Comparison of ENCODE assay signal across 13 mouse cellular contexts in genomic region chr9:65041430-65041829, GRCm38 (mm10). TPM values are rescaled to one million over a fixed set of nuclear protein-coding genes. Genes with fewer than 3 reads are reported as not detected.
A peak's percentile ranks its signal among the peaks of the same experiment; 100 is the strongest.
DNase-seq lines count a peak whose midpoint lies in the region; ATAC-seq and TF ChIP-seq lines count a peak whose summit lies in the region.
"Had no signal": no experiment of that assay in that cellular context is flagged by ENCODE, and none has a peak within 500 bp of the region (broad histone marks: within the 10 kb centered on the region; RNA-seq: fewer than 3 reads in every experiment).

No protein-coding gene starts in this region.

- 97% methylated on average over 5 of the region's 5 CpGs for WGBS in forebrain, postnatal 0 days
- WGBS in forebrain, embryonic 13.5 days: 96% methylated on average over 5 of the region's 5 CpGs
- WGBS in lung, postnatal 0 days: 100% methylated on average over 5 of the region's 5 CpGs

- peaks cover 50% of the 10 kb centered on the region for H3K36me3 ChIP-seq in forebrain, postnatal 0 days (ENCODE audit: insufficient read depth)
- peaks cover 82% of the 10 kb centered on the region for H3K36me3 ChIP-seq in forebrain, embryonic 13.5 days (ENCODE audit: poor library complexity, severe bottlenecking)
- H3K36me3 ChIP-seq in lung, postnatal 0 days (ENCODE audit: insufficient read depth, low read length): peaks cover 42% of the 10 kb centered on the region

- ATAC-seq in forebrain, postnatal 0 days: no peak
- no peak for ATAC-seq in forebrain, embryonic 13.5 days
- ATAC-seq in lung, postnatal 0 days: no peak

- no peaks in the 10 kb centered on the region for H3K27me3 ChIP-seq in forebrain, postnatal 0 days (ENCODE audit: insufficient read depth, low read length)
- H3K27me3 ChIP-seq in forebrain, embryonic 13.5 days: no peaks in the 10 kb centered on the region
- H3K27me3 ChIP-seq in lung, postnatal 0 days (replicated peaks; ENCODE audit: insufficient read depth, low read length): no peaks in the 10 kb centered on the region
- H3K27me3 ChIP-seq: embryonic facial prominence, embryonic 12.5 days had no signal

- DNase-seq in forebrain, postnatal 0 days: no peak
- no peak for DNase-seq in lung, postnatal 0 days (ENCODE audit: low spot score)
- DNase-seq in lung, postnatal 10 days: no peak
- peak; percentile 85 for DNase-seq in R1 (ENCODE audit: low read depth, low spot score)
- DNase-seq in retina, postnatal 1 day: peak; percentile 33
- DNase-seq in spleen, postnatal 14 days (ENCODE audit: low spot score in 2 of 2): no peak
- no peak for DNase-seq in adrenal gland, postnatal 25 days
- DNase-seq: heart, postnatal 14 days; kidney, postnatal 10 days; lung, postnatal 36 days had no signal

- H3K9me3 ChIP-seq in forebrain, postnatal 0 days (ENCODE audit: low read length): no peaks in the 10 kb centered on the region
- no peaks in the 10 kb centered on the region for H3K9me3 ChIP-seq in forebrain, embryonic 13.5 days (replicated peaks)
- no peaks in the 10 kb centered on the region for H3K9me3 ChIP-seq in lung, postnatal 0 days (ENCODE audit: low read length)
- H3K9me3 ChIP-seq: embryonic facial prominence, embryonic 12.5 days; limb, embryonic 10.5 days had no signal

- TF ChIP-seq CTCF in forebrain, postnatal 0 days (IDR thresholded peaks at IDR 0.05; ENCODE audit: low read depth): peak; percentile 45
- peak; percentile 50 for TF ChIP-seq CTCF in lung, postnatal 0 days (IDR thresholded peaks at IDR 0.05)

- no peak overlapping the region for H3K4me3 ChIP-seq in forebrain, postnatal 0 days (ENCODE audit: low read depth, low read length)
- no peak overlapping the region for H3K4me3 ChIP-seq in forebrain, embryonic 13.5 days
- no peak overlapping the region for H3K4me3 ChIP-seq in lung, postnatal 0 days (ENCODE audit: low read depth, low read length)
- H3K4me3 ChIP-seq: embryonic facial prominence, embryonic 12.5 days; limb, embryonic 10.5 days had no signal

- no peak overlapping the region for H3K27ac ChIP-seq in forebrain, postnatal 0 days (ENCODE audit: low read depth, low read length)
- H3K27ac ChIP-seq in forebrain, embryonic 13.5 days: no peak overlapping the region
- no peak overlapping the region for H3K27ac ChIP-seq in lung, postnatal 0 days (ENCODE audit: low read length)
- H3K27ac ChIP-seq: embryonic facial prominence, embryonic 12.5 days; limb, embryonic 10.5 days had no signal

- TF ChIP-seq EP300 in lung, postnatal 0 days (IDR thresholded peaks at IDR 0.05): no peak

- H3K4me1 ChIP-seq in forebrain, postnatal 0 days (ENCODE audit: insufficient read depth): no peaks in the 10 kb centered on the region
- no peaks in the 10 kb centered on the region for H3K4me1 ChIP-seq in forebrain, embryonic 13.5 days
- no peaks in the 10 kb centered on the region for H3K4me1 ChIP-seq in lung, postnatal 0 days (ENCODE audit: insufficient read depth, low read depth, low read length)
- H3K4me1 ChIP-seq: embryonic facial prominence, embryonic 12.5 days; limb, embryonic 10.5 days had no signal

- H3K4me2 ChIP-seq in forebrain, postnatal 0 days (ENCODE audit: low read depth): no peak overlapping the region
- H3K4me2 ChIP-seq in forebrain, embryonic 13.5 days: no peak overlapping the region
- no peak overlapping the region for H3K4me2 ChIP-seq in lung, postnatal 0 days (replicated peaks; ENCODE audit: low read depth, low read length)
- H3K4me2 ChIP-seq: embryonic facial prominence, embryonic 12.5 days had no signal

- no peak overlapping the region for H3K9ac ChIP-seq in forebrain, postnatal 0 days
- no peak overlapping the region for H3K9ac ChIP-seq in forebrain, embryonic 13.5 days
- no peak overlapping the region for H3K9ac ChIP-seq in lung, postnatal 0 days (replicated peaks; ENCODE audit: low read depth)
- H3K9ac ChIP-seq: embryonic facial prominence, embryonic 12.5 days had no signal

RNA-seq across cellular contexts. Expression of gene Dpp8, which starts 9.2 kb away (rescaled TPM):
- total RNA-seq in forebrain, postnatal 0 days (2014; rRNA removed): 90.4 and 111 TPM in 2 replicates
- 21.2 and 25.6 TPM in 2 replicates for polyA plus RNA-seq in forebrain, postnatal 0 days (2015; fragmentation: Nextera tagmentation; extraction: Ambion mirVana)
- 34.9 and 41.2 TPM in 2 replicates for polyA plus RNA-seq in forebrain, embryonic 13.5 days (2015; fragmentation: Nextera tagmentation; extraction: Ambion mirVana)
- 17.2 and 20.1 TPM in 2 replicates for polyA plus RNA-seq in lung, postnatal 0 days (2015; fragmentation: Nextera tagmentation; extraction: Ambion mirVana)
- total RNA-seq in adrenal gland, postnatal 25 days (2021): 93.5 and 97.9 TPM in 2 replicates

RNA-seq across cellular contexts. Expression of gene Hacd3, which starts 19.9 kb away (rescaled TPM):
- total RNA-seq in forebrain, postnatal 0 days (2014; rRNA removed): 180 and 182 TPM in 2 replicates
- 117 and 165 TPM in 2 replicates for polyA plus RNA-seq in forebrain, postnatal 0 days (2015; fragmentation: Nextera tagmentation; extraction: Ambion mirVana)
- polyA plus RNA-seq in forebrain, embryonic 13.5 days (2015; fragmentation: Nextera tagmentation; extraction: Ambion mirVana): 151 and 159 TPM in 2 replicates
- 88.4 and 100 TPM in 2 replicates for polyA plus RNA-seq in lung, postnatal 0 days (2015; fragmentation: Nextera tagmentation; extraction: Ambion mirVana)
- total RNA-seq in adrenal gland, postnatal 25 days (2021): 290 and 361 TPM in 2 replicates

RNA-seq across cellular contexts. Expression of gene Igdcc4, which starts 59.9 kb away (rescaled TPM):
- total RNA-seq in forebrain, postnatal 0 days (2014; rRNA removed): 28.2 and 30.7 TPM in 2 replicates
- polyA plus RNA-seq in forebrain, postnatal 0 days (2015; fragmentation: Nextera tagmentation; extraction: Ambion mirVana): 6.4 and 9.6 TPM in 2 replicates
- 10.5 and 10.8 TPM in 2 replicates for polyA plus RNA-seq in forebrain, embryonic 13.5 days (2015; fragmentation: Nextera tagmentation; extraction: Ambion mirVana)
- 1.7 and 1.8 TPM in 2 replicates for polyA plus RNA-seq in lung, postnatal 0 days (2015; fragmentation: Nextera tagmentation; extraction: Ambion mirVana)
- total RNA-seq in adrenal gland, postnatal 25 days (2021): 31.7 and 42.0 TPM in 2 replicates

Comparison
In these comparisons a context has a peak if more than half of its experiments do, and no peak if none do; other contexts are left out.
1. DNase-seq: peak in R1 (single experiment) and retina, postnatal 1 day (single experiment); none in forebrain, postnatal 0 days (single experiment), lung, postnatal 0 days (single experiment), lung, postnatal 10 days (single experiment), spleen, postnatal 14 days (0 of 2) and adrenal gland, postnatal 25 days (single experiment).